Mouse (Mus musculus) neutrophil, adult 5-6 weeks (primary cell): ENCODE measurements at regions not wholly inside any gene's neighbourhood (a gene's known extent, or its start where the extent isn't known, plus 50 kb on each side); places are given as distances from the start of the nearest gene placed in this dataset.

Experiments used
- ATAC-seq: fragments of 151-379, 151-347 bp; 2 replicates; pipeline ENCODE4 v1.8.0; 2017; ENCODE audit warnings: mild to moderate bottlenecking, moderate TSS enrichment; ENCODE audit not compliant: insufficient number of reproducible peaks, poor library complexity, low FRiP score, severe bottlenecking; ENCODE audit errors: extremely low read depth

DNA sequence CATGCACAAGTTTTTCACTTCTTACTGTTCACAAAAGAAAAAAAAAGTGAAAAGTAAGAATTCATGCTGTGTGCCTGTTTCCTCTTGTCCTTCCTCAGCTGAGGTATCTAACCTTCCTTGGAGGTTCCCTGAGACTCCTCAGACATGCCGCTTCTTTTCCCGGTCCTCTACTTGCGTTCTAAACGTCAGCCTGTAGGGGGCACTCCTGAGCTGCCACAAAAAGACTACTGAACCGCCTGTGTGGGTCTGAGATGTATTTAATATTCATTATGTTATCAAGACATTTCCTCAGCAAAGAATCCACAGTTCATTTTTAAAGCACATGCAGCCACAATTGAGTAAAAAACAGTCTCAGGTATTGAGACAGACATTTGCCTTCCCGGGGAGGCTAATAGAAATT, 554.6 kb downstream of the Plcl1 start:
- ATAC-seq: no peak

GRCm38 (mm10) chr1:55963867-55964266, 558.1 kb downstream of the Plcl1 start:
- ATAC-seq: no peak

GRCm38 (mm10) chr1:55966273-55966672, 560.6 kb downstream of the Plcl1 start:
- no peak for ATAC-seq

DNA sequence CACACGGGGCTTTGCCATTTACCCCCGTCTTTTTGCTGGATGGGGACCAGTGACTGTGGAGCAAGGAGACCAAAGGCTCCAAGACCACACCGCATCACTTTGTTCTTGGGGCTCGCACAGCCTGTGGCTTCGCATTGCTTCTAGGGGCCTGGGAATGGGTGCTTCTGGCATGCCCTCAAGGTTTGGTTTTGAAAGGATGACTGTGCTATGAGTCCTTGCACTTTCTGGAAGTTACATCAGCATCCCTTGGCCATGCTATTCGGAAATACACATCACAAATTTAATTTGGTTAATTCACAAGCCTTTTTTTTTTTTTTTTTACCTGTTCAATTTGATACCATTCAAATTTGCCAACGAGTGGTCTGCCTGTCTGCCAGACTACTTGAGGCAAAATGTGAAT, 562.1 kb downstream of the Plcl1 start:
- ATAC-seq: no peak

DNA sequence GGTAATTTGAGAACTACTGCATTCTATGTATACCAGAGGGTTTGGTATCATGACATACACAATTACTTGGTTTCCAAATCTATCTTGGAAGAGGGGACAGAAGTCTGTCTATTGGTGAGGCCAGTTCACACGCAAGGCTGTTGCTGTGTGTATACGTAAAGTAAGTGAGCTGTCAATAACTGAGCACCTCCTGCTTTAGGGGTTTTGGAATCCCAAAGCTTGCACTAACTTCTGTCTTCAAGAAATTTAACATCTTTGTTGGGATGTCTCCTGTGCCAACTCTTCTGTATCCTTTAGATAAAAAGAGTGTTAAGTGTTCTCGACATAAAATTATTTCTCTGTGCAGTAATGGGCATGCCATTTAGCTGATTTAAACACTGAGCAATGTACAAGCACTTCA, 572.1 kb downstream of the Plcl1 start:
- no peak for ATAC-seq

- no peak for ATAC-seq
Measured at GRCm38 (mm10) chr1:55983522-55984066, 577.9 kb downstream of the Plcl1 start.

DNA sequence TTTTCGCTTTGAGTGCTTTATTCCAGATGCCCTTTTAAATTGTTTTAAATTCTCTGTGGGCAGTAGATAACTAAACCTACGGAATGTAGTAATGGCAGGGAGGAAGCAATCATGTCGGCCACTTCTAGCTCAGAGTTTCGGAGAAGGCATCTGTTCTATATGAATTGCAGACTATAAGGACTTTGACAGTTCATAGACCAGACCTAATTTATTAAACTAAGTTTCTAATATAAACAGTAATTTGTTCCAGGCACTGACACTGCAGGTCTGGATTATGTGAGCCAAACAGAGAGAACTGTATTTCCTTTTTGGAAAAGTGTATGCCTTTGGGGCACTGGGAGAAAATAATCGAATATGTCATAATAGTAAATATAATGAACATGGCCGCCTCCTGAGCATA, 591.4 kb downstream of the Plcl1 start:
- no peak for ATAC-seq
